Mouse (Mus musculus) spleen, adult 2 months (tissue): Measurements from ENCODE around the gene Rap1gap2. TPM values are rescaled to one million over a fixed set of nuclear protein-coding genes. Genes with fewer than 3 reads are reported as not detected.

Experiments used
- DNase-seq, 2 experiments: peaks; one replicate each; pipeline versions ENCODE4 v3.0.0 to v3.0.0-alpha.2; 2012 to 2021; ENCODE audit warnings: low spot score in 2 of 2, low read depth in 1 of 2
- H3K27ac ChIP-seq: fragments of 200-500 bp; 2 replicates; pipeline ENCODE4 v1.5.1; 2012; ENCODE audit warnings: low read length, inconsistent platforms; ENCODE audit not compliant: insufficient read depth
- H3K27me3 ChIP-seq: fragments of 200-500 bp; 2 replicates; pipeline ENCODE4 v1.6.1; 2012; ENCODE audit warnings: mild to moderate bottlenecking, moderate library complexity, low read length, inconsistent platforms; ENCODE audit not compliant: control insufficient read depth, insufficient read depth
- H3K36me3 ChIP-seq: fragments of 200-500 bp; 2 replicates; pipeline ENCODE4 v1.6.1; 2012; ENCODE audit warnings: mild to moderate bottlenecking, low read length, inconsistent platforms; ENCODE audit not compliant: control insufficient read depth, insufficient read depth
- H3K4me1 ChIP-seq: fragments of 200-500 bp; 2 replicates; pipeline ENCODE4 v1.6.1; 2011; ENCODE audit warnings: inconsistent platforms; ENCODE audit not compliant: control insufficient read depth, insufficient read depth, insufficient read length
- H3K4me3 ChIP-seq: fragments of 200-500 bp; 2 replicates; pipeline ENCODE4 v1.5.1; 2011; ENCODE audit warnings: mild to moderate bottlenecking, inconsistent platforms; ENCODE audit not compliant: insufficient read depth, insufficient read length; ENCODE audit errors: extremely low read depth
- CTCF ChIP-seq: fragments of 200-500 bp; IDR thresholded peaks from 2 replicates; pipeline ENCODE4 v1.5.1; 2011; ENCODE audit warnings: mild to moderate bottlenecking, inconsistent platforms; ENCODE audit not compliant: insufficient read depth, insufficient read length, insufficient replicate concordance; ENCODE audit errors: extremely low read depth
- POLR2A ChIP-seq: fragments of 200-500 bp; IDR thresholded peaks from 2 replicates; pipeline ENCODE4 v1.6.1; 2011; ENCODE audit warnings: low read depth, low read length, inconsistent platforms
- WGBS: fragments of 180-500 bp; shearing (Covaris S2); methylation state at CpG from one replicate; pipeline ENCODE4 v1.1.7; 2018; 5-methylcytosine and 5-hydroxymethylcytosine counted together
- polyA plus RNA-seq: library from polyadenylated mRNA; depleted of rRNA; stranded (reverse); fragments of >200 nt; gene quantifications from 2 replicates; pipeline ENCODE4 v1.2.3, GENCODE M21; 2012

Gene Rap1gap2
- polyA plus RNA-seq, 1 experiment = 11.3 TPM

DNA sequence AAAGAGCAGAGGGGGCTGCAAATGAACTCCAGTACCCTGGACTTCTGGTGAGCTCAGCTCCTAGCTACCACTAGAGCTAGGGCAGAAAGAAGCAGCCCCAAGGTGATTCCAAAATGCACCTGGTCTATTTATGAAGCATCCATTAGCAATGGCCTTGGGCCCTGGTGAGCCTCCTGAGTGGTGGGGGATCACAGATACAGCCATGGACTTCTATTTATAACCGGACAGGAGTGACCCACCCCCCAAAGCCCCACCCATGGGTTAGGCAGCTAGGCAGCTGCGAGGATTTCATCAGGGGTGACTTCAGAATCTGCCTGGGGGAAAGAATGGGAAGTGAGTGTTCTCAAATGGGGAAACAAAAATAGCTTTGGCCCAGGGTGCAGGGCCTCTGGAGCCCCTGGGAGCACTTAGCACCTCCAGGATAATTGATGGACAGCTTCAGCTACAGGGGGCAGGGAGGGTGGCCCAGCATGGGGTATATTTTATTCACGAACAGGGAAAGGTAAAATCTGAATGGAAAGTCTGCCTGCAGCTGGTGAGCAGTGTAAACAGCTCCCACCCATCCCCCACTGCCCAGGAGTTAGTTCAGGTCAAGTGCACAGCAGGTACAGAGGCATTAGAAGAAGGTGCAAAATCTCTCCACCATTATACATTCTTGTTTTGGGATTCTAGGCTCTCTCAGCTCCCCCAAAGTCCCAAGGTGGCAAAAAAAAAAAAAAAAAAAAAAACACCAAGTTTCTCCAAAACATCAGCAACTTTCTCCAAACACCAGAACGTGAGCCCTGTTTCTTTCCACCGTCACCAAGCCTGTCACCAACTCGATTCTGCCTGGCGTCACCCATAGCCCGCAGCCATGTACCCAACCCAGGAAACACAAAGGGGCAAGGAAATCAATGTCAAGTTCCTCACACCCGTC lies 86.4 kb downstream of the Rap1gap2 start:
- no peaks in the 10 kb centered on the region for H3K36me3 ChIP-seq
- no peak for DNase-seq
- H3K27ac ChIP-seq = no peak overlapping the region
- TF ChIP-seq CTCF (no peak), POLR2A (no peak)
- 57% methylated on average over 9 of the region's 9 CpGs for WGBS
- no peak overlapping the region for H3K4me3 ChIP-seq
- peaks cover 8% of the 10 kb centered on the region for H3K27me3 ChIP-seq
- peaks cover 4% of the 10 kb centered on the region for H3K4me1 ChIP-seq

DNA sequence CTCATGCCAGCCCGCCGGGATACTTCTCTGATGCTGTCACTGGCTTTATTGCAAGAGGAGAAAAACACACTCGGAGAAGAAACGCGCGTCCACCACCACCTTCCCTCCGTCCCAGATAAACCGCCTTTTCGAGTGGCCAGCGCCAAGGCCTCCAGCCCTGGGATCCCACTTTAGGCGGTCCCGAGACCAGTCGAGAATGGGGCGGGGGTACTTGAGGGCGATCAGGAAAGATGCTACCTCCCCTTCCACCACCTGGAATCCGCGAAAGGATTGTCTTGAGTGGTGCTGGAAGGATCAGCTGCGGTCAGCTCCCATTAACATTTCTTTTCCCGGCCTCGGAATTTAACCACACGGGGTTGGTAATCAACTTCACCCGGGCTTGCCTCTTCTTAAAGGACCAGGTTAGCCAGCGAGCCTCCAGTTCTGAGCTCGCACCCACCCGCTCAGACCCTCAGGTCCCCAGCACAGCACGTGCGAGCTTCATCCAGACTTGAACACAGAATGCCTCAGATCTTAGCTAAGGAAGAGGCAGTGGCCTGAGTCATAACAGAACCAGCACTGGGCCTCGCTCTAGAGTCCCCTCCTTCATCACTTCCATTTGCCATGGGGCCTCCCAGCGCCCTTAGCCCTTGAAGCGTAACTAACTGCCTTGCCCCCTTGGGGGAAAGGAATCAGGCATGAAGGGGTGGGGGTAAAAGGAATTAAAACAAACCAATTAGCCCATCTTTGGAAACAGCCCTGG lies 87.3 kb downstream of the Rap1gap2 start:
- TF ChIP-seq POLR2A = no peak
- TF ChIP-seq CTCF = no peak
- Histone ChIP-seq H3K27ac (0 out of 2 replicates have a peak overlapping the region, but pooled peaks have one; percentile 15), H3K4me3 (peak overlapping the region; percentile 54; the same call in 1 of the 2 replicates), H3K4me1 (peaks cover 4% of the 10 kb centered on the region), H3K27me3 (peaks cover 8% of the 10 kb centered on the region), H3K36me3 (no peaks in the 10 kb centered on the region)
- WGBS = 23% methylated on average over 30 of the region's 30 CpGs
- DNase-seq = no peak

DNA sequence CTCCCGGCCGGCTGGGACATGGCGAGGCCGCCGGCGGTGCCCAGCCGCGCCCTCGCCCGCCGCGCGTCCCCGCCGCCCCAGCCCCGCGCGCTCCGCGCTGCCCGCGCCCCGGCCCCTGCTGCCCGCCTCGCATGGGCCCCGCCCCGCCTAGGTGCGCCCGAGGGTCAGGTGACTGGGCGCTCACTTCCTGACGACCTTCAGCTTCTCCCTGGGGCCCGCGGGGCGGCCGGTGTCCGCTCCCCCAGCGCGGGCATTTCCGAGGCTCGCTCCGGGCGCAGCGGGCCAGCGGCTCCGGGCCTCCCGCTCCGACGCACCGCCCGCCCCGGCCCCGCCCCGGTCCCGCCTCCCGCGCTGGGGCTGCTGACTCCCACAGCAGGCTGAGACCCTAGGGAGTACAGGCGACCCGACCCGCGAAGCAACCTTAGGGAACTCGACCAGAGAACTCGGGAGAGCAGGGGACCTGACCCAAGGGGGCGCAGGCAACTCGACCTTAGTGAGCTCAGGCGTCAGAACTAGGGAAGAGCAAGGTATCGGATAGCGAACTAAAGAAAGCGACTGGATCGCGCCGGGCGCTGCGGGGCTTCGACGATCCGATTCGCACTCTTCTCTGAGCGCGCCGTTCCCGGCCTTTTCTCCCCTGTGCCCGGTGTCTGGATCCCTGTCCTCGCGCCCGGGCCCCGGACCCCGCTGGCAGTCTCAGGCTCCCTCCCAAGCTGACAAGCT lies 88.1 kb downstream of the Rap1gap2 start:
- 0 out of 2 replicates have a peak overlapping the region, but pooled peaks have one; percentile 15 for H3K27ac ChIP-seq
- 1% methylated on average over 87 of the region's 87 CpGs for WGBS
- TF ChIP-seq POLR2A (no peak), CTCF (no peak)
- peaks cover 8% of the 10 kb centered on the region for H3K27me3 ChIP-seq
- H3K36me3 ChIP-seq = no peaks in the 10 kb centered on the region
- peak in 1 of 2 experiments; percentile 38 for DNase-seq
- peak overlapping the region; percentile 54 for H3K4me3 ChIP-seq
- peaks cover 4% of the 10 kb centered on the region for H3K4me1 ChIP-seq

DNA sequence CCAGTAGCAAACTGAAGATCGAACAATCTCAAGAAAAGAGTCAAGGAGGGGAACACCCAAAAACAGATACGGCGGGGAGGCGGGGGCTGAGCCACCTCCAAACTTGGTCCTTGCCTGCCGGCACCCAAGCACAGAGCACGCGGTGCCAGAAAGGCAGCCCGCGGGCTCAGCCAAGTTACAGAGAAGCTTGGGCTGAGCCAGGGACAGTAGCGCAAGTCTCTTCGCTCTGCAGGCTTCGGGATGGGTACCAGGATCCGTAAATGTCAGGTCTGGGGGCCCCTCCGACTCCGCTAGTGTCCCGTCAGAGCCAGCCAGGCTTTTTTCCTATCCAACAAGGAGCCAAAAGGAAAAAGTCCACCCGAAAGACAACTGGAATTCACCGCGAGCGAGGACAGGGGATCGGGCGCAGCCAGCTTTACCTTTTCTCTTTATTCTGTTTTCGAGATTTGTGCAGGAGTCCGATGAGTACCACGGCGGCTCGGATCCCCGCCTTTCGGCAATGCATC lies 88.7 kb downstream of the Rap1gap2 start:
- 3% methylated on average over 29 of the region's 29 CpGs for WGBS
- Histone ChIP-seq H3K4me1 (peaks cover 4% of the 10 kb centered on the region), H3K36me3 (no peaks in the 10 kb centered on the region), H3K27ac (no peak overlapping the region), H3K27me3 (peaks cover 8% of the 10 kb centered on the region), H3K4me3 (peak overlapping the region; percentile 54)
- DNase-seq = no peak
- no peak for TF ChIP-seq POLR2A
- no peak for TF ChIP-seq CTCF

DNA sequence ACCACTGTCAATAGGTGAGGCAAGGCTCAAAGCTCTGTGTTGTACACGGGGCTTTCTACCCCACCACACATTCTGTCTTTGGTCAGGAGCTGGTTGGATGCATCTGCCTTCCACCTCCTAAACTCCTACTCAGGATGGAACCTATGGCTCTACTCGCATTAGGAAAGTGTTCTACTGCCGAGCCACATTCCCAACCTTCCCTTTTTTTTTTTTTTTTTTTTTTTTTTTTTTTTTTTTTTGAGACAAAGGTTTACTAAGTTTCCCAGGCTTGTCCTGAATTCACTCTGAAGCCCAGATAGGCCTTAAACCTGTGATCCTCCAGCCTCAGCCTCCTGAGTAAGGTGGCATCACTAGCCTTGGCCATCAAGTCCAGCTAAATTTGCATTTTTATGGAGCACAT lies 90.5 kb downstream of the Rap1gap2 start:
- TF ChIP-seq CTCF (no peak), POLR2A (no peak)
- WGBS = 80% methylated on average over 3 of the region's 3 CpGs
- peaks cover 8% of the 10 kb centered on the region for H3K27me3 ChIP-seq
- H3K36me3 ChIP-seq = no peaks in the 10 kb centered on the region
- H3K27ac ChIP-seq = no peak overlapping the region
- peaks cover 4% of the 10 kb centered on the region for H3K4me1 ChIP-seq
- DNase-seq = no peak
- no peak overlapping the region for H3K4me3 ChIP-seq

DNA sequence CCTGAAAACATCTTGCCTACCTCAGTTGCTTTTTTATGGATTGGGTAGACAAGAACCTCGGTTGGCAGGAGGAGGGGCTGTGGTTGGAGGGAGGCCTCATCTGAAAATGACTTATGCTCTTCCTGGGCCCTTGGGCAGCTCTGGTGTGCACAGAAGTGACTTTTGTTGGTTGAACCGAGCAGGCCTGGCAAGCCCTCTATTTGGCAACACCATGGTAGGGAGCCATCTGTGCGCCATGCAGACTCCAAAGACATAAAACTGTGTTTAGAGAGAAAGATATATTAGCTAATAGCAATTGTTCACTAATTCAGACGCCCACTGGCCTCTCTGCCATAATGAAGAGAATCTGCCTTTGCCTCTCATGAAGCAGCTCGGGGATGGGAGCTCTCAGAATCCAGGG lies 94.6 kb downstream of the Rap1gap2 start:
- no peak overlapping the region for H3K27ac ChIP-seq

More for the DNA sequence above, 94.6 kb downstream of the Rap1gap2 start:
- Histone ChIP-seq H3K27me3 (no peaks in the 10 kb centered on the region), H3K36me3 (no peaks in the 10 kb centered on the region), H3K4me1 (no peaks in the 10 kb centered on the region; the same call in 1 of the 2 replicates), H3K4me3 (no peak overlapping the region)
- 77% methylated on average over 5 of the region's 5 CpGs for WGBS
- no peak for TF ChIP-seq POLR2A
- TF ChIP-seq CTCF = no peak
- DNase-seq = no peak
